Mouse (Mus musculus) kidney, embryonic 16.5 days (tissue): Measurements from ENCODE around the gene Rplp0. TPM values are rescaled to one million over a fixed set of nuclear protein-coding genes. Genes with fewer than 3 reads are reported as not detected.
A peak's percentile ranks its signal among the peaks of the same experiment; 100 is the strongest.

Experiments
- ATAC-seq: fragments of 200-750 bp; cut with Nextera tagmentation; 2 replicates; pipeline ENCODE4 v1.8.0; 2017; ENCODE audit warnings: moderate TSS enrichment; ENCODE audit not compliant: low FRiP score, low TSS enrichment
- H3K27ac ChIP-seq: fragments of 300-500 bp; sonication (generic); 2 replicates; pipeline ENCODE4 v1.5.1; 2014; ENCODE audit warnings: low read length
- H3K27me3 ChIP-seq: fragments of 300-500 bp; sonication (generic); 2 replicates; pipeline ENCODE4 v1.6.1; 2014; ENCODE audit warnings: low read length, control low read depth, mixed read lengths; ENCODE audit not compliant: insufficient read depth
- H3K36me3 ChIP-seq: fragments of 300-500 bp; sonication (generic); 2 replicates; pipeline ENCODE4 v1.6.1; 2014; ENCODE audit warnings: low read length, control low read depth, mixed read lengths; ENCODE audit not compliant: insufficient read depth
- H3K4me1 ChIP-seq: fragments of 300-500 bp; sonication (generic); 2 replicates; pipeline ENCODE4 v1.6.1; 2014; ENCODE audit warnings: low read length, control low read depth, mixed read lengths; ENCODE audit not compliant: insufficient read depth
- H3K4me2 ChIP-seq: fragments of 300-500 bp; sonication (generic); replicated peaks from 2 replicates; pipeline ENCODE4 v1.6.1; 2014; ENCODE audit warnings: low read depth, low read length
- H3K4me3 ChIP-seq: fragments of 300-500 bp; sonication (generic); 2 replicates; pipeline ENCODE4 v1.5.1; 2014; ENCODE audit warnings: mild to moderate bottlenecking, low read length
- H3K9ac ChIP-seq: fragments of 300-500 bp; sonication (generic); replicated peaks from 2 replicates; pipeline ENCODE4 v1.6.1; 2014; ENCODE audit warnings: low read length
- H3K9me3 ChIP-seq: fragments of 300-500 bp; sonication (generic); 2 replicates; pipeline ENCODE4 v1.6.1; 2016; ENCODE audit warnings: low read length, control low read depth
- WGBS: fragments of 180-500 bp; shearing (Covaris S2); extraction: QIAGEN DNeasy Blood & Tissue Kit; methylation state at CpG from one replicate; pipeline ENCODE4 v1.1.7; 2014; 5-methylcytosine and 5-hydroxymethylcytosine counted together
- polyA plus RNA-seq: library from polyadenylated mRNA; unstranded; fragments of >200 nt; fragmentation: Nextera tagmentation; extraction: Ambion mirVana; gene quantifications from 2 replicates; pipeline ENCODE4 v1.2.1, GENCODE M21; 2015

The Rplp0 gene
- polyA plus RNA-seq, 1 experiment from 2014 or later: 1,527 TPM

DNA sequence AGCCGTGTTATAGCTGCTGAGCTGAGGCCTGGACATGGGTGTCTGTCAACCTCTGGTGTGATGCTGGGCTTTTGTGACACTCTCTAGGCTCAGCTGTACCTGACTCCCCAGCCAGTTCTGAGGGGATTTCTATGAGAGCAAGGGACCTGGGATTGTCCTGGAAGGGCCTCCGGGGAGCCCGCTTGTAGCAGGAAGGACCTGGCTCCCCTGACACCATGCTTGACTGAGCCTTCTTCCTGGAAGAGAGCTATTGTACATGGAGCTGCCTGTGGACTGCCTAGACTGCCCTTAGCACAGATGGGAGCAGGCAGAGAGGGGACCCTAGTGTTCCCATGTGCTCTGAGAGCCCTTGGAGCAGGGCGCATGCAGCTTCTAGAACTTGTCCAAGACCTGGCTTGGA, 33.9 kb upstream of the Rplp0 start:
- Histone ChIP-seq H3K4me1 (peaks cover 80% of the 10 kb centered on the region), H3K9ac (peak overlapping the region; percentile 22; the same call in 1 of the 2 replicates), H3K27ac (peak overlapping the region; percentile 32; the same call in 1 of the 2 replicates), H3K9me3 (no peaks in the 10 kb centered on the region), H3K4me3 (no peak overlapping the region), H3K36me3 (no peaks in the 10 kb centered on the region), H3K27me3 (no peaks in the 10 kb centered on the region), H3K4me2 (no peak overlapping the region)
- ATAC-seq: no peak
- WGBS: 78% methylated on average over 4 of the region's 4 CpGs

DNA sequence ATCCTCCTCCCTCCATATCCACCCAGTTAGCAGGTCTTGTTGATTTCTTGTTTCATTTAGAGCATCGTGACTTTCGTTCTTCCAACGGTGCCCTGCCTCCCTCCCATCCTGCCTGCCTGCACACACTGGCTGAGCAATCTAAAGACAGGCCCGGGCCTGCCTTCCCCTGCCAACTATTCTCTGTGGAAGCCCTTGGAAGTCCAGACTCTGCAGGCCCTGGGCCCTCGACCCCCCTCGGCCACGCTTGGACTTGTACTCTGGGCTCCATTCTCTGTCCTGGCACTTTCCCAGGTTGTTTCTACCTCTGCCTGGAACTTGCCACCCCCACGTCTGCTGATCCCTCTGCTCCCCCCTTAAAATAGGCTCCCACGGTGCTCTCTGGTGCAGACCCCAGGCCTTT, 33.3 kb upstream of the Rplp0 start:
- no peak for ATAC-seq
- WGBS: 75% methylated on average over 9 of the region's 9 CpGs
- 0 out of 2 replicates have a peak overlapping the region, but pooled peaks have one; percentile 22 for H3K9ac ChIP-seq

DNA sequence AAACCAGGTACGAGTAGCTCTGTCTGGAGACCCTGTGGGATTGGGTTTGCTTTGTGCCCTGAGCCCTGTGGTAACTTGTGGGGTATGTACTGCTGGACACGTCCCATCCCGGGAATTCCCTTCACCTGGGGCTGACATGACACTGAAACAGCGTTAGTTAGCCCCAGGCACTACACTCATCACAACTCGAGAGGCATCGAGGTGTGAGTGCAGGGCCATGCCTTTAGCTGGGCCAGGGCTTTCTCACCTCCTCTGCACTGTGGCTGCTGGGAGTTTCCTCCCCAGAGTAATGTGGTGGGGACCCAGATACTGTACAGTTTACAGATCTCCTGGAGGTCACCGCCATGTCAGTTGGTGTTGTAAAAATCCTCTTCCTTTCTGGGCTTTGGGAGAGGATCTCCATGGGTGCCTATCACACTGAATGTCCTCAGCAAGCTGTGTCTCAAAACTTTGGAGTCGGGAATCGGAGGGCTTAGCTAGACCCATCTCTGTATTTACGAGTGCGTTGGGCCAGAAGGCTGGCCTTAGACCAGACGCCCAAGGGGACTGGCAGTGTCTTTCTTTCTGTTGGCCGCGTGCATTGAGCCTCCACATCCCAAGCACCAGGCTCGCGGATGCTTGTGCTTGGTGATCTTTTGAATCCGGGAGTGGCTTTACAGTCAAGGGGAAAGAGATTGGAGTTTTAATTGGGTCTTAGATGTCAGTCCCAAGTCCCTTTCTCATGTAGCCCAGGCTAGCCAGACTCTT, 32.6 kb upstream of the Rplp0 start:
- no peak overlapping the region for H3K4me3 ChIP-seq
- H3K9ac ChIP-seq: no peak overlapping the region
- WGBS: 85% methylated on average over 17 of the region's 17 CpGs
- peaks cover 80% of the 10 kb centered on the region for H3K4me1 ChIP-seq
- H3K4me2 ChIP-seq: no peak overlapping the region
- H3K27me3 ChIP-seq: no peaks in the 10 kb centered on the region
- no peaks in the 10 kb centered on the region for H3K36me3 ChIP-seq
- H3K9me3 ChIP-seq: no peaks in the 10 kb centered on the region
- no peak for ATAC-seq
- no peak overlapping the region for H3K27ac ChIP-seq

More for the DNA sequence above, 33.3 kb upstream of the Rplp0 start:
- Histone ChIP-seq H3K27ac (no peak overlapping the region), H3K36me3 (no peaks in the 10 kb centered on the region), H3K4me3 (no peak overlapping the region), H3K9me3 (no peaks in the 10 kb centered on the region), H3K4me2 (no peak overlapping the region), H3K4me1 (peaks cover 80% of the 10 kb centered on the region), H3K27me3 (no peaks in the 10 kb centered on the region)

DNA sequence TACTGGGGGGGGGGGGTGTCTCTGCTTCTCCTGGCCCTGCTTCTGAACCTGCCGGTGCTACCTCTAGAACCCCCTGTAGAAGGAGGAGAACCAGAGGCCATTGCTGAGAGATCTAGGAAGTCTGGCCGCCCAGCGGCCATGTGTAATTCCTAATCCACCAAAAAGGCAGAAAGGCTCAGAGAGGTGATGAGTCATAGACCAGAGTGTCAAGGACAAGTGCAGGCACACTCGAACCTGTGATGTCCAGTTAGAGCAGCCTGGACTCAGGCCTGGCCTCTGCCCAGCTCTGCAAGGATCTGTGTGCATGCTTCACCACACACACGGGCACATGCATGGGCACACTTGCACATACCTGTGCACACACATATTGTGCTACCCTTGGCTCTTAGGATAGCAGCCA, 31.1 kb upstream of the Rplp0 start:
- H3K36me3 ChIP-seq: no peaks in the 10 kb centered on the region
- WGBS: 85% methylated on average over 5 of the region's 5 CpGs

DNA sequence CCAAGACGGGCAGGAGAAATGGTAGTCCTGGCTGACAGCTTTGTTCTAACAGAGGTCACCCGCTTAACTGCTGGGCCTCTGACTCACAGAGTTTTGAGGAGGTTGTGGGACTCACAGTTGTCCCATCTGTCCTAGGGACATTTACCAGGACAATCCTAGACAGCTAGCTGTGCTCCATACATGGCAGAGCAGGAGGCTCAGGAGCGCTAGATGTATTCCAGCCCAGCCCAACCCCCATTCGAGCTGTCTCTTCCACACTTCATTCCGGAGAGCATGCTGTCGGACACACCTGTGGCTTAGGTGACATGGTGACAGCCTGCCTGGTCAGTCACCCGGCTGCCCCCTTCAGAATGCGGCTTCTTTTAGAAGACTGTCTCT, 29.9 kb upstream of the Rplp0 start:
- Histone ChIP-seq H3K4me3 (no peak overlapping the region), H3K4me2 (no peak overlapping the region), H3K9me3 (no peaks in the 10 kb centered on the region), H3K9ac (peak overlapping the region; percentile 4; the same call in 1 of the 2 replicates), H3K36me3 (no peaks in the 10 kb centered on the region), H3K27ac (peak overlapping the region; percentile 86), H3K27me3 (no peaks in the 10 kb centered on the region), H3K4me1 (peaks cover 80% of the 10 kb centered on the region)
- WGBS: 48% methylated on average over 8 of the region's 8 CpGs
- no peak for ATAC-seq

More for the DNA sequence above, 31.1 kb upstream of the Rplp0 start:
- Histone ChIP-seq H3K9me3 (no peaks in the 10 kb centered on the region), H3K4me2 (no peak overlapping the region), H3K27ac (no peak overlapping the region), H3K27me3 (no peaks in the 10 kb centered on the region), H3K4me3 (no peak overlapping the region), H3K4me1 (peaks cover 79% of the 10 kb centered on the region), H3K9ac (no peak overlapping the region)
- no peak for ATAC-seq

DNA sequence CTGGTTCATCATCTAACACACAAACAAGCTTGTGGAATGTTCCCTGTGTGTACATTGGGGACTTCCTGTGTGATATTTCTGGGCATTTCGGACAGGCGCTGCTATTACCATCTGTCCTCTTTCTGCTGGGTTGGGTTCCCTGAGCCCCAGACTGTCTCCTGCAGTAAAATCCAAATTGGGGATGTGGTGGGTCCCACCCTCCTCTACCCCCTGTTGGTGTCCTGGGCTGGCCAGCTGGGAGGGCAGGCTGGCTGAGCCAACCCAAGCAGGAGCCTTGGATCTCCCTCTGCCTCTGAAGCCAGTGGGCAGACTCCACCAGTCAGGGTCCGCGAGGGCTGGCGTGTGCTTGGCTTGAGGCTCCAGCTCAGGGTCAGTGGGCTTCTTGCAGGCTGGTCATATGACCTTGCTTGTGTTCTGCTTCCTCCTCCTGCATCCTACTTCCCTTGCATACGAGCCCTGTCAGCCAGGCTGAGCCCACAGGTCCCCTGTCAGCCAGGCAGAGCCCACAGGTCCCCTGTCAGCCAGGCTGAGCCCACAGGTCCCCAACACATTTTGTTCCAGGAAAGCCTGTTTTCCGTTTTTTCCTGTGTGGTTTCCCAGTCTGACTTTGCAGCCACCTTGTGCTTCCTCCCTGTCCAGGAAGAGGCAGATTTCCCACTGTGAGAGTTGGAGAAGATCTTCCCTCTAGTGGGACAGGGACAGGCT, 29.4 kb upstream of the Rplp0 start:
- Histone ChIP-seq H3K4me2 (no peak overlapping the region), H3K36me3 (no peaks in the 10 kb centered on the region), H3K27ac (peak overlapping the region; percentile 86), H3K9me3 (no peaks in the 10 kb centered on the region), H3K4me3 (no peak overlapping the region), H3K27me3 (no peaks in the 10 kb centered on the region), H3K4me1 (peaks cover 80% of the 10 kb centered on the region), H3K9ac (no peak overlapping the region; the same call in 1 of the 2 replicates)
- WGBS: 38% methylated on average over 7 of the region's 7 CpGs
- ATAC-seq: no peak

DNA sequence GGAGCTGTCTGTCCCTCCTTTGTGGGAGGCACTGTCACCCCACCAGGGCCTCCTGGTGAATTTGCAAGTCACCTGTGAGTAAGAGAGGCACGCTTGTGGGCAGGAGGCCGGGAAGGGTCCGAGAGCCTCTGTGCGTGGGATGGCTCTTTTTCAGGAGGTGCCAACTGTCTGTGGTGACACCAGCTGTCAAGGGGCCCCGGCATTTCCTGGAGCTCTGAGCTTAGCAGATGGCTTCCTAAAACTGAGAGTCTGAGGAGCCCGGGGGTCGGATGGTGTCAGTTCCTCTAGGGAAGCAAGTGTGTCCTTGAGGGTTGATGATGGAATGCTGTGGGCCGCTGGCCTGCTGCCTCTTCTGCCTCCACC, 28.8 kb upstream of the Rplp0 start:
- no peaks in the 10 kb centered on the region for H3K9me3 ChIP-seq
- no peak overlapping the region; the same call in 1 of the 2 replicates for H3K9ac ChIP-seq
- H3K4me3 ChIP-seq: no peak overlapping the region
- peaks cover 80% of the 10 kb centered on the region for H3K4me1 ChIP-seq
- H3K36me3 ChIP-seq: no peaks in the 10 kb centered on the region
- peak overlapping the region; percentile 86 for H3K27ac ChIP-seq
- H3K4me2 ChIP-seq: no peak overlapping the region
- WGBS: 17% methylated on average over 8 of the region's 8 CpGs
- no peaks in the 10 kb centered on the region for H3K27me3 ChIP-seq
- no peak for ATAC-seq

DNA sequence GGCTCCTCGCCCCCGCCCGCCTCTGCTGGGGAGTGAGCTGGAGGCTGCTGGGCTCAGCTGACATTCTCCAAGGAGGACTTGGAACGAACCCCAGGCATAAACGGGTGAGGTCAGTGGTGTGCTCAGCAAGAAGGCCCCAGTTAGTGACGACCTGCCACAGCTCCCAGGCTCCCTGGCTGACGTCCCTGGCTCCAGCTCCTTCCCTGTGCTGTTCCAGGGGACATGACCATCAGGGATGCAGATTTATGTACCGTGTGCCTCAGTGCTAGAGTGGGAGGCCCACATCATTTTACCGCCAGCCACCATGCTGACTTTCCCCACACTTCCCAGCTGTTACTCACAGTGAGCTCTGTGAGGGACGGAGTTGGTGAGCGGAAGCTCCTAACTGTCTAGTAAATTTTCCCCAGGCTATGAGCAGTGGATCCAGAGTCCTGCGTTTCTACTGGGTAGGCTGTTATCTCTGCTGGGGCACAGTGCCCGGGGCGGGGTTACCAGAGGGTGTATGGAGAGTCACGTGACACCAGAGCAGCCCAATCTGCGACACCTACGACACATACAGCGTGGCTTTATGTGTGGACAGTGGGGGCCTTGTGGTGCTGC, 27.5 kb upstream of the Rplp0 start:
- 21% methylated on average over 18 of the region's 18 CpGs for WGBS
- Histone ChIP-seq H3K27ac (peak overlapping the region; percentile 86), H3K27me3 (no peaks in the 10 kb centered on the region), H3K4me3 (no peak overlapping the region), H3K36me3 (no peaks in the 10 kb centered on the region), H3K9me3 (no peaks in the 10 kb centered on the region), H3K4me2 (peak overlapping the region; percentile 20), H3K4me1 (peaks cover 77% of the 10 kb centered on the region), H3K9ac (peak overlapping the region; percentile 15; the same call in 1 of the 2 replicates)
- ATAC-seq: peak; percentile 83

DNA sequence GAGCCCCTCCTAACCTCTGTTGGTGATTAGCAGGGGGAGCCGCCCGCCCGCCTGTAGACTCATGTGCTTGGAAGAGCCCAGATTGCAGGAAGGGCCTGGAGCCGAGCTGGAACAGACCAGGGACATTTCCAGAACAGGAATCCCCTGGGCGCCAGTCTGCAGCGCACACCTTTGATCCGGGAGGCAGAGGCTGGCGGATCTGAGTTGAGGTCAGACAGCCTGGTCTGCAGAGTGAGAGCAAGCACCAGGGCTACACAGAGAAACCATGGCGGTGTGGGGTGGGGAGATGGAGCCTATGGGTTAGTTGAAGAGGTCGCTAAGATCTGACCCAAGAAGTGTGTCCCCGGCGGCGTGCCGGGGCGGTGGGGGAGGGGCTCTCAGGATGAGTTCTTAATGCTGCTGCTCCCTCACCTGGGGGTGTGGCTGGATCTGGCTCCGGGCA, 25.0 kb upstream of the Rplp0 start:
- Histone ChIP-seq H3K27me3 (no peaks in the 10 kb centered on the region), H3K4me2 (peak overlapping the region; percentile 24), H3K36me3 (no peaks in the 10 kb centered on the region), H3K9ac (peak overlapping the region; percentile 38), H3K9me3 (no peaks in the 10 kb centered on the region), H3K27ac (peak overlapping the region; percentile 77), H3K4me3 (no peak overlapping the region), H3K4me1 (peaks cover 81% of the 10 kb centered on the region)
- no peak for ATAC-seq
- 15% methylated on average over 16 of the region's 16 CpGs for WGBS
